Mouse (Mus musculus) leukemia stem cell, adult 10-12 weeks (primary cell): Measurements from ENCODE around the gene Gm3404. TPM values are rescaled to one million over a fixed set of nuclear protein-coding genes. Genes with fewer than 3 reads are reported as not detected.

Experiments
- polyA plus RNA-seq: library from polyadenylated mRNA; stranded (reverse); fragments of >175 nt; gene quantifications from 2 replicates; pipeline ENCODE4 v1.2.3, GENCODE M21; 2012; ENCODE audit warnings: low replicate concordance

Gm3404 gene
- polyA plus RNA-seq, result not detected in 2 replicates

GRCm38 (mm10) chr5:146525501-146525900, at the start of gene Gm3404:
Gm3404 (plus strand) TSS chr5:146525801.

DNA sequence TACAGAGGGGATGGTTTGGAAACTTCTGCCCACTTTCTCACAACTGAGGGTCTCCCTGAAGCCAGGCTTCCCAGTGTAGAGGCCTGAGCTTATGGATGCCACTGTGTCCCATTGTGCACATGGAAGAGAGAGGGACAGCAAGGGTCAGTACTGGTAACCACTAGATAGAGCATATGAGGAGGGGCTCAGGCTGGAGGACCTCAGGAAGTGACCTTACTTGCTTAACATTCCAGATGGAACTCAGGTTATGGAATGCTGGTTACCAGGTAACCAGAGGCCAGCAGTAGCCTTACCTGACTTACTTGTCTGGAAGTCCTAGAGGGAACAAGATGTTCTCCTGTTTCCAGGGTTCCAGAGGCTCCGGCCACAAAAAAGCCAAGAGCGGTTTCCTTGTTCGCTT, 43.9 kb upstream of the Gm3404 start, which contains the start of gene Gm6408:
Gm6408 (plus strand) TSS at position 301 of the 400 bp plus-strand sequence.

GRCm38 (mm10) chr5:146491063-146491462, 34.5 kb upstream of the Gm3404 start, which contains the start of gene Gm6370:
Gm6370 (plus strand) TSS chr5:146491363.

DNA sequence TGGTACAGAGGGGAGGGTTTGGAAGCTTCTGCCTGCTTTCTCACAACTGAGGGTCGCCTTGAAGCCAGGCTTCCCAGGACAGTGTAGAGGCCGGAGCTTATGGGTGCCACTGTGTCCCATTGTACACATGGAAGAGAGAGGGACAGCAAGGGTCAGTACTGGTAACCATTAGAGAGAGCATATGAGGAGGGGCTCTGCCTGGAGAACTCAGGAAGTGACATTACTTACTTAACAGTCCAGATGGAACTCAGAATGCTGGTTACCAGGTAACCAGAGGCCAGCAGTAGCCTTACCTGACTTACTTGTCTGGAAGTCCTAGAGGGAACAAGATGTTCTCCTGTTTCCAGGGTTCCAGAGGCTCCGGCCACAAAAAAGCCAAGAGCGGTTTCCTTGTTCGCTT, 23.5 kb upstream of the Gm3404 start, which contains the start of gene 4930449I24Rik:
4930449I24Rik (plus strand) TSS at position 301 of the 400 bp plus-strand sequence.

GRCm38 (mm10) chr5:146513823-146514222, 11.8 kb upstream of the Gm3404 start, which contains the start of gene Gm3402:
Gm3402 (plus strand) TSS chr5:146514123.

GRCm38 (mm10) chr5:146537347-146537746, 11.7 kb downstream of the Gm3404 start, which contains the start of gene Gm3409:
Gm3409 (plus strand) TSS chr5:146537647.

GRCm38 (mm10) chr5:146555836-146556235, 30.2 kb downstream of the Gm3404 start, which contains the start of gene Gm3415:
Gm3415 (plus strand) TSS chr5:146556136.

Other genes with a start within 250 kb of the Gm3404 start
- 0.07 and 0.13 TPM in 2 replicates for gene Wasf3, start 140.8 kb upstream of the Gm3404 start, polyA plus RNA-seq
- not detected in 2 replicates for gene Gm6408, start 43.8 kb upstream of the Gm3404 start, polyA plus RNA-seq
- gene Gm6370, start 34.4 kb upstream of the Gm3404 start, polyA plus RNA-seq, result not detected in 2 replicates
- 0.30 TPM in 1 of 2 replicates, not detected in the other for gene 4930449I24Rik, start 23.4 kb upstream of the Gm3404 start, polyA plus RNA-seq
- not detected in 2 replicates for gene Gm3402, start 11.7 kb upstream of the Gm3404 start, polyA plus RNA-seq
- gene Gm3409, start 11.8 kb downstream of the Gm3404 start, polyA plus RNA-seq, result not detected in 2 replicates
- not detected in 2 replicates for gene Gm3415, start 30.3 kb downstream of the Gm3404 start, polyA plus RNA-seq
- not detected in 2 replicates for gene Gpr12, start 59.4 kb downstream of the Gm3404 start, polyA plus RNA-seq